In the genomic region with DNA sequence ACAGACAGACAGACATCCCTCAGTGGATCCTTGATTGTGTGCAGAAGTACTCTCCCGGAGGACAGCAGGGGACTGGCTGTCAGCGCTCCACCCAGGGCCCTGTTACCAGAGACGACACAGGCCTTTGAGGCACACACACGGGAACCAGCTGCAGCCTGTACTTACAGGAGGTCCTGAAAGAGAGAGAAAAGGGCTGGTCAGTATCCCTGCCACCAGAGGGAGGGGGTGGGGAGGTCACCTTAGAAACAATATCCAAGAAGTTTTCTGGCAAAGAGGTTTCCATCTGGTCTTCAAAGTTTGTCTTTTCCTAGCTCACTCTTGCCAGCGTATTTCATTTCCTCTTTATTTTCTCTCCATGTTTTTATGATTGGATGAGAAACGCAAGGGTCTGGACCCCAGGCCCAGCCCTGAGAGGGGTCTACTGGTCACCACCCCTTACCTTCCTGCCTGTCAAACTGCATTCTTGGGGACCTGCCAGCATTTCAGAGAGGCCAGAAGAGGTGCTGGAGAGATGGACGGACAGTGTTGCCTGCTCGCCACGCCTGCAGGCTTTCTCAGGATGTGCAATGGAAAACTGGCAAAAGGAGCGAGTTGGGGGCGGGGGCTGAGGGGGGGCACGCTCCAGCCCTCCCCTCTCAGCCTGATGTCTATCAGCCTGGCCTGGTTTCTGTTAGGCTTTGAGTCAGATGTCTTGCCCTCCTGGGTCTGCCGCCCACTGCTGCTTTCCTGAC, we compare ENCODE assay signal across 9 mouse cellular contexts. TPM values are rescaled to one million over a fixed set of nuclear protein-coding genes. Genes with fewer than 3 reads are reported as not detected.
DNase-seq lines count a peak whose midpoint lies in the region; ATAC-seq and TF ChIP-seq lines count a peak whose summit lies in the region.
"Had no signal": no experiment of that assay in that cellular context is flagged by ENCODE, and none has a peak within 500 bp of the region (broad histone marks: within the 10 kb centered on the region; RNA-seq: fewer than 3 reads in every experiment).

No protein-coding gene starts in this region.

- H3K9ac ChIP-seq in hindbrain, embryonic 12.5 days, result no peak overlapping the region
- H3K9ac ChIP-seq in hindbrain, embryonic 14.5 days, result no peak overlapping the region
- no peak overlapping the region for H3K9ac ChIP-seq in embryonic facial prominence, embryonic 15.5 days
- H3K9ac ChIP-seq in limb, embryonic 11.5 days (ENCODE audit: low read length), result no peak overlapping the region
- H3K9ac ChIP-seq in forebrain, embryonic 15.5 days (replicated peaks), result no peak overlapping the region
- no peak overlapping the region for H3K9ac ChIP-seq in forebrain, embryonic 16.5 days (replicated peaks; ENCODE audit: low read depth, low read length)
- H3K9ac ChIP-seq: liver, embryonic 14.5 days had no signal

- no peak overlapping the region for H3K4me3 ChIP-seq in hindbrain, embryonic 12.5 days
- H3K4me3 ChIP-seq in hindbrain, embryonic 14.5 days (replicated peaks; ENCODE audit: low read length), result no peak overlapping the region
- H3K4me3 ChIP-seq in bone marrow, adult 2 months (replicated peaks; ENCODE audit: control insufficient read depth, low read depth, low read length), result no peak overlapping the region
- H3K4me3 ChIP-seq in embryonic facial prominence, embryonic 15.5 days (replicated peaks), result no peak overlapping the region
- no peak overlapping the region for H3K4me3 ChIP-seq in limb, embryonic 11.5 days (ENCODE audit: low read depth, low read length)
- H3K4me3 ChIP-seq in forebrain, embryonic 15.5 days, result no peak overlapping the region
- no peak overlapping the region for H3K4me3 ChIP-seq in forebrain, embryonic 16.5 days (replicated peaks; ENCODE audit: low read length)

- H3K9me3 ChIP-seq in hindbrain, embryonic 12.5 days (replicated peaks), result no peaks in the 10 kb centered on the region
- H3K9me3 ChIP-seq in hindbrain, embryonic 14.5 days (ENCODE audit: control insufficient read depth, low read length), result peaks cover 8% of the 10 kb centered on the region
- peaks cover 3% of the 10 kb centered on the region; the same call in 1 of the 2 replicates for H3K9me3 ChIP-seq in embryonic facial prominence, embryonic 15.5 days (replicated peaks)
- H3K9me3 ChIP-seq in limb, embryonic 11.5 days (ENCODE audit: control insufficient read depth, low read length), result no peaks in the 10 kb centered on the region
- no peaks in the 10 kb centered on the region for H3K9me3 ChIP-seq in forebrain, embryonic 15.5 days
- H3K9me3 ChIP-seq in forebrain, embryonic 16.5 days (ENCODE audit: control insufficient read depth, low read length), result peaks cover 7% of the 10 kb centered on the region; the same call in 1 of the 2 replicates

- peaks cover 11% of the 10 kb centered on the region for H3K4me1 ChIP-seq in hindbrain, embryonic 12.5 days
- H3K4me1 ChIP-seq in hindbrain, embryonic 14.5 days (replicated peaks; ENCODE audit: control insufficient read depth, insufficient read depth, low read length), result 0 out of 2 replicates have a peak, but pooled peaks cover 9% of the 10 kb centered on the region
- no peaks in the 10 kb centered on the region for H3K4me1 ChIP-seq in bone marrow, adult 2 months (ENCODE audit: control insufficient read depth, insufficient read depth, low read length)
- peaks cover 26% of the 10 kb centered on the region for H3K4me1 ChIP-seq in embryonic facial prominence, embryonic 15.5 days
- H3K4me1 ChIP-seq in limb, embryonic 11.5 days (ENCODE audit: control insufficient read depth, insufficient read depth, low read length), result peaks cover 18% of the 10 kb centered on the region
- peaks cover 9% of the 10 kb centered on the region; the same call in 1 of the 2 replicates for H3K4me1 ChIP-seq in forebrain, embryonic 15.5 days
- H3K4me1 ChIP-seq in forebrain, embryonic 16.5 days (replicated peaks; ENCODE audit: control insufficient read depth, insufficient read depth, low read length), result peaks cover 5% of the 10 kb centered on the region

- 38% methylated on average over 13 of the region's 13 CpGs for WGBS in hindbrain, embryonic 12.5 days
- 49% methylated on average over 13 of the region's 13 CpGs for WGBS in hindbrain, embryonic 14.5 days
- 61% methylated on average over 13 of the region's 13 CpGs for WGBS in bone marrow, adult 2 months
- WGBS in embryonic facial prominence, embryonic 15.5 days, result 16% methylated on average over 13 of the region's 13 CpGs
- WGBS in limb, embryonic 11.5 days, result 32% methylated on average over 13 of the region's 13 CpGs
- WGBS in forebrain, embryonic 15.5 days, result 40% methylated on average over 13 of the region's 13 CpGs
- WGBS in forebrain, embryonic 16.5 days, result 39% methylated on average over 13 of the region's 13 CpGs

- H3K36me3 ChIP-seq in hindbrain, embryonic 12.5 days, result no peaks in the 10 kb centered on the region
- no peaks in the 10 kb centered on the region for H3K36me3 ChIP-seq in hindbrain, embryonic 14.5 days (replicated peaks; ENCODE audit: control insufficient read depth, insufficient read depth)
- no peaks in the 10 kb centered on the region for H3K36me3 ChIP-seq in embryonic facial prominence, embryonic 15.5 days
- no peaks in the 10 kb centered on the region for H3K36me3 ChIP-seq in limb, embryonic 11.5 days (ENCODE audit: control insufficient read depth, insufficient read depth, low read length)
- no peaks in the 10 kb centered on the region for H3K36me3 ChIP-seq in forebrain, embryonic 15.5 days
- H3K36me3 ChIP-seq in forebrain, embryonic 16.5 days (ENCODE audit: control insufficient read depth, insufficient read depth), result no peaks in the 10 kb centered on the region

- TF ChIP-seq CTCF in bone marrow, adult 2 months (IDR thresholded peaks at IDR 0.05; ENCODE audit: control insufficient read depth, insufficient read depth, low read length), result 0 out of 2 replicates have a peak, but pooled peaks have one; percentile 5

- H3K27me3 ChIP-seq in hindbrain, embryonic 12.5 days, result no peaks in the 10 kb centered on the region
- no peaks in the 10 kb centered on the region for H3K27me3 ChIP-seq in hindbrain, embryonic 14.5 days (ENCODE audit: control insufficient read depth, insufficient read depth, low read length)
- H3K27me3 ChIP-seq in embryonic facial prominence, embryonic 15.5 days, result no peaks in the 10 kb centered on the region
- H3K27me3 ChIP-seq in limb, embryonic 11.5 days (ENCODE audit: control insufficient read depth, insufficient read depth, low read length), result no peaks in the 10 kb centered on the region
- H3K27me3 ChIP-seq in forebrain, embryonic 15.5 days, result no peaks in the 10 kb centered on the region
- no peaks in the 10 kb centered on the region for H3K27me3 ChIP-seq in forebrain, embryonic 16.5 days (replicated peaks; ENCODE audit: control insufficient read depth, insufficient read depth, low read length)

- no peak for ATAC-seq in hindbrain, embryonic 12.5 days (ENCODE audit: low FRiP score)
- no peak for ATAC-seq in hindbrain, embryonic 14.5 days (ENCODE audit: low FRiP score)
- ATAC-seq in embryonic facial prominence, embryonic 15.5 days (ENCODE audit: insufficient number of reproducible peaks, low FRiP score, low TSS enrichment, low read depth), result peak; percentile 79
- ATAC-seq in limb, embryonic 11.5 days (ENCODE audit: insufficient number of reproducible peaks, low FRiP score, low TSS enrichment, low read depth), result peak; percentile 35
- ATAC-seq in forebrain, embryonic 15.5 days (replicated peaks), result no peak
- ATAC-seq in forebrain, embryonic 16.5 days, result no peak

- no peak for TF ChIP-seq POLR2A in bone marrow, adult 2 months (IDR thresholded peaks at IDR 0.05; ENCODE audit: borderline replicate concordance, control insufficient read depth, low read depth, low read length)

- no peak overlapping the region for H3K4me2 ChIP-seq in hindbrain, embryonic 12.5 days (replicated peaks)
- H3K4me2 ChIP-seq in hindbrain, embryonic 14.5 days (replicated peaks), result no peak overlapping the region
- peak overlapping the region; percentile 40 for H3K4me2 ChIP-seq in embryonic facial prominence, embryonic 15.5 days (replicated peaks)
- H3K4me2 ChIP-seq in limb, embryonic 11.5 days (ENCODE audit: low read depth, severe bottlenecking), result no peak overlapping the region
- no peak overlapping the region for H3K4me2 ChIP-seq in forebrain, embryonic 15.5 days (replicated peaks)
- no peak overlapping the region for H3K4me2 ChIP-seq in forebrain, embryonic 16.5 days (ENCODE audit: low read length)

- H3K27ac ChIP-seq in hindbrain, embryonic 12.5 days, result peak overlapping the region; percentile 12; the same call in 1 of the 2 replicates
- no peak overlapping the region for H3K27ac ChIP-seq in hindbrain, embryonic 14.5 days
- H3K27ac ChIP-seq in bone marrow, adult 2 months (ENCODE audit: control insufficient read depth, insufficient read depth, low read depth, low read length, poor library complexity), result no peak overlapping the region
- H3K27ac ChIP-seq in embryonic facial prominence, embryonic 15.5 days (replicated peaks), result peak overlapping the region; percentile 79
- no peak overlapping the region for H3K27ac ChIP-seq in limb, embryonic 11.5 days (replicated peaks; ENCODE audit: low read depth, low read length)
- no peak overlapping the region for H3K27ac ChIP-seq in forebrain, embryonic 15.5 days (replicated peaks)
- no peak overlapping the region for H3K27ac ChIP-seq in forebrain, embryonic 16.5 days (ENCODE audit: low read length)
- H3K27ac ChIP-seq: liver, embryonic 14.5 days had no signal

- no peak for DNase-seq in hindbrain, embryonic 14.5 days (ENCODE audit: low spot score)
- DNase-seq in limb, embryonic 11.5 days (ENCODE audit: low spot score), result peak; percentile 36
- no peak for DNase-seq in spleen, postnatal 4 days (ENCODE audit: low spot score in 2 of 2)

RNA-seq across cellular contexts. Expression of gene Col13a1, which starts 58.8 kb away (rescaled TPM):
- 3.2 and 3.9 TPM in 2 replicates for polyA plus RNA-seq in hindbrain, embryonic 12.5 days (2016; fragmentation: Nextera tagmentation; extraction: Ambion mirVana)
- 2.8 and 2.9 TPM in 2 replicates for polyA plus RNA-seq in hindbrain, embryonic 14.5 days (2014; fragmentation: Nextera tagmentation; extraction: Ambion mirVana)
- 0.56 TPM in 1 of 2 replicates, not detected in the other for polyA plus RNA-seq in bone marrow, adult 2 months (2011; ENCODE audit: insufficient read depth, insufficient read length, low replicate concordance, missing spikeins)
- 13.1 and 17.2 TPM in 2 replicates for polyA plus RNA-seq in embryonic facial prominence, embryonic 15.5 days (2015; fragmentation: Nextera tagmentation; extraction: Ambion mirVana)
- 1.0 and 1.3 TPM in 2 replicates for polyA plus RNA-seq in limb, embryonic 11.5 days (2014; fragmentation: Nextera tagmentation; extraction: Ambion mirVana)
- 0.78 and 1.1 TPM in 2 replicates for polyA plus RNA-seq in forebrain, embryonic 15.5 days (2015; fragmentation: Nextera tagmentation; extraction: Ambion mirVana)
- polyA plus RNA-seq in forebrain, embryonic 16.5 days (2015; fragmentation: Nextera tagmentation; extraction: Ambion mirVana), result 0.98 and 1.4 TPM in 2 replicates

Comparison
In these comparisons a context has a peak if more than half of its experiments do, and no peak if none do; other contexts are left out.
1. H3K27ac ChIP-seq: peak in hindbrain, embryonic 12.5 days (single experiment) and embryonic facial prominence, embryonic 15.5 days (single experiment); none in hindbrain, embryonic 14.5 days (single experiment), bone marrow, adult 2 months (single experiment), limb, embryonic 11.5 days (single experiment), forebrain, embryonic 15.5 days (single experiment) and forebrain, embryonic 16.5 days (single experiment).
2. ATAC-seq: peak in embryonic facial prominence, embryonic 15.5 days (single experiment) and limb, embryonic 11.5 days (single experiment); none in hindbrain, embryonic 12.5 days (single experiment), hindbrain, embryonic 14.5 days (single experiment), forebrain, embryonic 15.5 days (single experiment) and forebrain, embryonic 16.5 days (single experiment).